Mouse (Mus musculus) G1E (cell line): Measurements from ENCODE around the gene Asnsd1. TPM values are rescaled to one million over a fixed set of nuclear protein-coding genes. Genes with fewer than 3 reads are reported as not detected.
"Not testable (repeated sequence)": the region's sequence is repeated elsewhere in the genome, so short reads cannot be mapped to it uniquely, and the experiment has no call there.

ENCODE experiments used
- ATAC-seq: 2 replicates; pipeline ENCODE4 v1.8.0; 2016; ENCODE audit warnings: mild to moderate bottlenecking; ENCODE audit not compliant: insufficient number of reproducible peaks, poor library complexity, low FRiP score, severe bottlenecking; ENCODE audit errors: extremely low read depth
- DNase-seq: peaks from one replicate; pipeline ENCODE4 v3.0.0; 2012; ENCODE audit warnings: low spot score
- H3K27me3 ChIP-seq: 2 replicates; pipeline ENCODE4 v1.6.1; 2012; ENCODE audit warnings: mild to moderate bottlenecking, low read length, inconsistent platforms; ENCODE audit not compliant: insufficient read depth
- H3K36me3 ChIP-seq: replicated peaks from 2 replicates; pipeline ENCODE3; 2012; ENCODE audit warnings: mild to moderate bottlenecking, inconsistent platforms
- H3K4me1 ChIP-seq: 2 replicates; pipeline ENCODE4 v1.6.1; 2012; ENCODE audit warnings: low read depth, low read length, inconsistent platforms, mixed read lengths; ENCODE audit not compliant: insufficient read depth
- H3K4me3 ChIP-seq: 2 replicates; pipeline ENCODE4 v1.5.1; 2012; ENCODE audit warnings: low read depth, mild to moderate bottlenecking, inconsistent platforms, low read length, moderate library complexity, mixed read lengths
- H3K9me3 ChIP-seq: replicated peaks from 2 replicates; pipeline ENCODE4 v1.6.1; 2012; ENCODE audit warnings: inconsistent platforms
- CTCF ChIP-seq: IDR thresholded peaks from 2 replicates; pipeline ENCODE4 v1.5.1; 2012; ENCODE audit warnings: low read depth, low read length, inconsistent platforms, mixed read lengths
- GATA1 ChIP-seq: IDR thresholded peaks from 2 replicates; pipeline ENCODE4 v1.6.1; 2012; ENCODE audit warnings: borderline replicate concordance, low read length, inconsistent platforms, mixed read lengths
- GATA2 ChIP-seq: IDR thresholded peaks from 2 replicates; pipeline ENCODE4 v1.6.1; 2012; ENCODE audit warnings: low read depth, low read length, inconsistent platforms, borderline replicate concordance
- POLR2AphosphoS5 ChIP-seq: IDR thresholded peaks from 2 replicates; pipeline ENCODE4 v1.6.1; 2012; ENCODE audit warnings: low read depth, low read length, inconsistent platforms; ENCODE audit not compliant: insufficient replicate concordance
- TAL1 ChIP-seq: conservative IDR thresholded peaks from 2 replicates; pipeline ENCODE4 v1.6.1; 2012; ENCODE audit warnings: low read depth, low read length, inconsistent platforms, mixed read lengths
- polyA plus RNA-seq: library from polyadenylated mRNA; stranded (reverse); fragments of >175 nt; gene quantifications from 2 replicates; pipeline ENCODE4 v1.2.3, GENCODE M21; 2012
- total RNA-seq, 2 experiments: library from RNA; stranded (forward) in 1 of 2; stranded (reverse) in 1 of 2; fragments of 200-1000 nt in 1 of 2; fragments of >200 nt in 1 of 2; fragmentation: Nextera tagmentation in 1 of 2; gene quantifications; 2 replicates each; pipeline ENCODE4 v1.2.3; 2014 to 2017

Gene Asnsd1
- total RNA-seq (2014; fragmentation: Nextera tagmentation): 170 and 186 TPM in 2 replicates
- total RNA-seq (2017): 221 and 250 TPM in 2 replicates
- 44.9 and 56.5 TPM in 2 replicates for polyA plus RNA-seq

- Histone ChIP-seq H3K4me3 (peak within 1 kb of the TSS; percentile 100), H3K36me3 (peaks cover 23% of the 10 kb centered on the region), H3K27me3 (peaks cover 4% of the 10 kb centered on the region; the same call in 1 of the 2 replicates), H3K4me1 (peaks cover 16% of the 10 kb centered on the region), H3K9me3 (no peaks in the 10 kb centered on the region)
- DNase-seq (peak; percentile 100), ATAC-seq (peak; percentile 98)
- TF ChIP-seq TAL1 (no peak), POLR2AphosphoS5 (no peak), GATA2 (no peak), CTCF (no peak), GATA1 (no peak)
Observed at GRCm38 (mm10) chr1:53352327-53353261, at the start of gene Asnsd1, which contains the start of the genes Asdurf and Gm28551. Asnsd1 (minus strand) TSS chr1:53352752. Asdurf (minus strand) TSS chr1:53352619. Gm28551 (minus strand) TSS chr1:53352667.

- not testable (repeated sequence) for H3K27me3 ChIP-seq, DNase-seq, H3K4me3 ChIP-seq, H3K9me3 ChIP-seq, H3K36me3 ChIP-seq, H3K4me1 ChIP-seq, ATAC-seq
Observed at GRCm38 (mm10) chr1:53393936-53394760, 41.6 kb upstream of the Asnsd1 start.

DNA sequence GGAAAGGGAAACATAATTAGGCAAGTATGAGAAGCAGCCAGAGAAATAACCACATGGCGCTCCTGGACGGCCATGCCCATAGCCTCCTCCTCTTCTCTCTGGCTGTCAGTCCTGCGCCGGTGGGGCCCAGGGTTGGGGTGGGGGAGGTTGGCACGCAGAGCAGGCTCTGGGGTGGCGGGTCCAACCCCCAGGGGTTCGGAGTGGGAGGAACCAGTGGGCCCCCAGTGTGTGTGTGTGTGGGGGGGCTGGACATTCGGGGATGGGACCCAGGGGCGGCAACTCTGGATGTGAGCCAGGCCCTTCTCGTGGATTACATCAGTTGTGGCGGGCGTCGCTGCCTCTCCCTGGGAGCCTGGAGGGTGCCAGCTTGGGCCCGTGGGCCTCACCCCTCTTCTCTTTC is 36.2 kb upstream of the Asnsd1 start:
- TF ChIP-seq CTCF: no peak
- TF ChIP-seq POLR2AphosphoS5: no peak

DNA sequence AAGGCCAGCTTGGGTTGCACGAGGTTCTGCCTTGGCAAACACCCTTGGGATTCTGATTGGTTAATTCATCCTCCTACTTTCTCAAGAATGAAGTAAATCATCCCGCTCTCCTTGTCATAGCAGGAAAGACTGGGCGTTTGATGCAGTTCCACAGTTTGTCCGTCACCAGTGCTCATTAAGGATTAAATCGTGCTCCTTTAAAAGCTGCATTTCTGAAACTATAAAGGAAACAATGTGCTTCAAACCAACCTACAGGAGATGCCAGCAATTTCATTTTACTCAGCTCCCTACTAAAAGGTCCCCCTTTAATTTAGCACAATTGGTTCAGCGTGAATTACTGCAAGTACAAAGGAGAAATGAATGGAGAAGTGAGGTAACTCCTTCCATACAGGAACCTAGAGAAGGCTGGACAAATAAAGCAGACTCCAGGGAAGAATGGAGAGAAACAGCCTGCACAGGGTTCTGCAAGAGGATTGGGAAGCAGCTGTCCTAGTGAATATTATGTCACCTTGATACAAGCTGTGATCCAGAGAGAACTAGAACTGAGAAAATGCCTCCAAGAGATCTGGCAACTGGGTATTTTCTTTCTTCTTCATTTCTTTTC is 31.6 kb upstream of the Asnsd1 start:
- H3K36me3 ChIP-seq: no peaks in the 10 kb centered on the region
- DNase-seq (no peak), ATAC-seq (no peak)
- no peaks in the 10 kb centered on the region for H3K4me1 ChIP-seq
- H3K9me3 ChIP-seq: no peaks in the 10 kb centered on the region; the same call in 1 of the 2 replicates
- no peaks in the 10 kb centered on the region for H3K27me3 ChIP-seq
- TF ChIP-seq TAL1 (no peak), GATA1 (no peak), CTCF (no peak), POLR2AphosphoS5 (no peak), GATA2 (no peak)
- no peak overlapping the region for H3K4me3 ChIP-seq

More for the DNA sequence above, 36.2 kb upstream of the Asnsd1 start:
- DNase-seq (no peak), ATAC-seq (no peak)
- Histone ChIP-seq H3K9me3 (peaks cover 7% of the 10 kb centered on the region), H3K4me3 (no peak overlapping the region), H3K36me3 (no peaks in the 10 kb centered on the region), H3K4me1 (no peaks in the 10 kb centered on the region), H3K27me3 (no peaks in the 10 kb centered on the region)

DNA sequence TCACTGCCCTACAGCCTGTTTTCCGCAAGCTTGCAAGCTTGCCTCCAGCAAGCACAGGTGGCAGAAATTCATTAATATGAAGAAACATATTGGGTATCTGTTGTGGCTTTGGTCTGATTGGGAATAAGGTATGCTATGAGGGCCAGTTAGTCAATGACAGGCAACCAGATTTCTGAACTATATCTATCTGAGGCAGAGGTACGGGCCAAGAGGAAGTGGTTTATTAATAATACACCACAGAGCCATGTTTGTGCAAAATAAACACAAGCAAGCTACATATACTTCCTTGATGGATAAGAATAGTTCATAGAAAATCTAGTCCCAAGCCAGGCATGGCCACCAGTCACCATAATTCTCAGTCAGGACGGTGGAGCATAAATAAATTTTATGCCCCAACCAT is 25.2 kb upstream of the Asnsd1 start:
- no peaks in the 10 kb centered on the region for H3K4me1 ChIP-seq
- TF ChIP-seq POLR2AphosphoS5 (no peak), GATA2 (no peak), TAL1 (no peak), CTCF (no peak), GATA1 (no peak)
- H3K36me3 ChIP-seq: no peaks in the 10 kb centered on the region
- DNase-seq (no peak), ATAC-seq (no peak)
- no peak overlapping the region for H3K4me3 ChIP-seq
- peaks cover 8% of the 10 kb centered on the region; the same call in 1 of the 2 replicates for H3K27me3 ChIP-seq
- no peaks in the 10 kb centered on the region for H3K9me3 ChIP-seq

DNA sequence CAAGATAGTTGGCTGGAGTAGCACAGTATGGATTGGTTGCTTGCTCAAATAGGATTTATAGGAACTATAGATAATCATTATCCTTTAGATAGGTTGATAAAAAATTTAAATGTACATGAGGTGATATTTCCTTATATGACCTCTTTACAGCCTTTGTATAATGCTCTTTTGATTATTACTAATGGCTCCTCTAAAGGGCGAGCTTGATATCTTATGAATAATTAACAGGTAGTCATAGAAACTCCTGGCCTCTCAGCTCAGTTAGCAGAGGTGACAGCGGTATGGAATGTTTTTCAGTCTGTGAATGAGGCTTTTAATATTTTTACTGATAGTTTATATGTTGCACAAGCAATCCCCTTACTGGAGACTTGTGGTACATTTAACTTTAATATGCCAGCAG is 23.4 kb upstream of the Asnsd1 start:
- not testable (repeated sequence) for H3K36me3 ChIP-seq, H3K4me1 ChIP-seq, H3K4me3 ChIP-seq, H3K27me3 ChIP-seq, H3K9me3 ChIP-seq, ATAC-seq, DNase-seq
